Mouse (Mus musculus) MEL (cell line): ENCODE measurements around the gene Acot13. TPM values are rescaled to one million over a fixed set of nuclear protein-coding genes. Genes with fewer than 3 reads are reported as not detected.
A peak's percentile ranks its signal among the peaks of the same experiment; 100 is the strongest.

Experiments used
- DNase-seq: peaks from one replicate; pipeline ENCODE4 v3.0.0; 2011; ENCODE audit warnings: low read depth, low spot score
- H3K27ac ChIP-seq: 2 replicates; pipeline ENCODE4 v1.5.1; 2012; ENCODE audit warnings: low read depth, mild to moderate bottlenecking, control low read depth, low read length, moderate library complexity; ENCODE audit not compliant: control insufficient read depth
- H3K27me3 ChIP-seq, 2 experiments: fragments of 150-350 bp in 1 of 2; sonication (generic) in 1 of 2; 2 replicates each; pipeline ENCODE4 v1.6.1; 2012; ENCODE audit warnings: low read length in 2 of 2, mild to moderate bottlenecking in 2 of 2, improper control_type of control experiment in 1 of 2, moderate library complexity in 1 of 2; ENCODE audit not compliant: insufficient read depth in 2 of 2, control insufficient read depth in 1 of 2
- H3K36me3 ChIP-seq, 2 experiments: 2 replicates each; pipeline ENCODE4 v1.6.1; 2012 to 2014; ENCODE audit warnings: low read length in 2 of 2, improper control_type of control experiment in 1 of 2, inconsistent platforms in 1 of 2, mild to moderate bottlenecking in 1 of 2; ENCODE audit not compliant: insufficient read depth in 2 of 2, control insufficient read depth in 1 of 2
- H3K4me1 ChIP-seq, 2 experiments: fragments of 150-350 bp in 1 of 2; sonication (generic) in 1 of 2; 2 replicates each; pipeline ENCODE4 v1.6.1; 2012; ENCODE audit warnings: low read length in 2 of 2, improper control_type of control experiment in 1 of 2, mild to moderate bottlenecking in 1 of 2; ENCODE audit not compliant: insufficient read depth in 2 of 2, control insufficient read depth in 1 of 2
- H3K4me3 ChIP-seq, 2 experiments: fragments of 150-350 bp in 1 of 2; sonication (generic) in 1 of 2; 2 replicates each; pipeline ENCODE4 v1.5.1; 2012; ENCODE audit warnings: low read depth in 2 of 2, low read length in 2 of 2, mild to moderate bottlenecking in 2 of 2, moderate library complexity in 2 of 2, control low read depth in 1 of 2, improper control_type of control experiment in 1 of 2; ENCODE audit not compliant: control insufficient read depth in 1 of 2, insufficient read depth in 1 of 2
- H3K79me2 ChIP-seq: 2 replicates; pipeline ENCODE4 v1.6.1; 2012; ENCODE audit warnings: mild to moderate bottlenecking, low read length, moderate library complexity; ENCODE audit not compliant: control insufficient read depth, poor library complexity, insufficient read depth
- H3K9ac ChIP-seq: 2 replicates; pipeline ENCODE4 v1.6.1; 2012; ENCODE audit warnings: low read depth, mild to moderate bottlenecking, control low read depth, low read length, moderate library complexity; ENCODE audit not compliant: control insufficient read depth, poor library complexity, severe bottlenecking
- H3K9me3 ChIP-seq: fragments of 150-350 bp; sonication (generic); replicated peaks from 2 replicates; pipeline ENCODE4 v1.6.1; 2012; ENCODE audit warnings: mild to moderate bottlenecking, low read length, improper control_type of control experiment, moderate library complexity; ENCODE audit not compliant: insufficient read depth
- ETS1 ChIP-seq: IDR thresholded peaks from 2 replicates; pipeline ENCODE4 v1.6.1; 2012; ENCODE audit warnings: low read depth, mild to moderate bottlenecking, inconsistent platforms, low read length, improper control_type of control experiment, moderate library complexity
- GATA1 ChIP-seq: IDR thresholded peaks from 2 replicates; pipeline ENCODE4 v1.6.1; 2011; ENCODE audit warnings: low read depth, low read length, improper control_type of control experiment
- JUND ChIP-seq: IDR thresholded peaks from 2 replicates; pipeline ENCODE4 v1.6.1; 2011; ENCODE audit warnings: low read depth, mild to moderate bottlenecking, improper control_type of control experiment, low read length
- MAX ChIP-seq: IDR thresholded peaks from 2 replicates; pipeline ENCODE4 v1.6.1; 2011; ENCODE audit warnings: low read length, improper control_type of control experiment
- MXI1 ChIP-seq: IDR thresholded peaks from 2 replicates; pipeline ENCODE4 v1.6.1; 2011; ENCODE audit warnings: mild to moderate bottlenecking, low read depth, low read length, improper control_type of control experiment
- MYB ChIP-seq: IDR thresholded peaks from 2 replicates; pipeline ENCODE4 v1.6.1; 2011; ENCODE audit warnings: mild to moderate bottlenecking, low read depth, low read length, improper control_type of control experiment
- MYC ChIP-seq: IDR thresholded peaks from 2 replicates; pipeline ENCODE4 v1.6.1; 2011; ENCODE audit warnings: low read depth, mild to moderate bottlenecking, low read length, improper control_type of control experiment, moderate library complexity
- POLR2A ChIP-seq, 2 experiments: IDR thresholded peaks; 2 replicates each; pipeline ENCODE4 v1.6.1; 2011 to 2012; ENCODE audit warnings: low read length in 2 of 2, mild to moderate bottlenecking in 2 of 2, control low read depth in 1 of 2, improper control_type of control experiment in 1 of 2, low read depth in 1 of 2, moderate library complexity in 1 of 2; ENCODE audit not compliant: control insufficient read depth in 1 of 2, insufficient read depth in 1 of 2, poor library complexity in 1 of 2
- POLR2AphosphoS5 ChIP-seq: IDR thresholded peaks from 2 replicates; pipeline ENCODE4 v1.6.1; 2012; ENCODE audit warnings: low read depth, borderline replicate concordance, mild to moderate bottlenecking, inconsistent platforms, low read length, moderate library complexity, mixed read lengths
- SIN3A ChIP-seq: IDR thresholded peaks from 2 replicates; pipeline ENCODE4 v1.6.1; 2012; ENCODE audit warnings: low read length, improper control_type of control experiment, inconsistent platforms
- TCF12 ChIP-seq: IDR thresholded peaks from 2 replicates; pipeline ENCODE4 v1.6.1; 2014; ENCODE audit warnings: low read depth, mild to moderate bottlenecking, inconsistent platforms, low read length, improper control_type of control experiment, moderate library complexity
- USF2 ChIP-seq, 2 experiments: IDR thresholded peaks; 2 replicates each; pipeline ENCODE4 v1.6.1; 2011 to 2012; ENCODE audit warnings: improper control_type of control experiment in 2 of 2, low read length in 2 of 2, borderline replicate concordance in 1 of 2, inconsistent platforms in 1 of 2, low read depth in 1 of 2, mild to moderate bottlenecking in 1 of 2; ENCODE audit not compliant: insufficient read depth in 1 of 2
- ZNF384 ChIP-seq: IDR thresholded peaks from 2 replicates; pipeline ENCODE4 v1.6.1; 2012; ENCODE audit warnings: low read depth, mild to moderate bottlenecking, inconsistent platforms, low read length, improper control_type of control experiment
- polyA plus RNA-seq, 2 experiments: library from polyadenylated mRNA; stranded (reverse) in 1 of 2; unstranded in 1 of 2; fragments of >175 nt in 1 of 2; fragments of >200 nt in 1 of 2; gene quantifications; 2 replicates each; pipeline versions ENCODE4 v1.2.1 to v1.2.4; 2012; ENCODE audit warnings: low replicate concordance in 2 of 2, low read depth in 1 of 2; ENCODE audit not compliant: insufficient read length in 2 of 2, insufficient read depth in 1 of 2, missing spikeins in 1 of 2
- total RNA-seq: library from RNA; depleted of rRNA; stranded (reverse); fragments of 300-350 nt; gene quantifications from 2 replicates; pipeline ENCODE4 v1.2.3, GENCODE M21; 2012

The Acot13 gene
- total and polyA plus RNA-seq, 3 experiments, result 51.8 to 57.3 TPM; not detected in 1

GRCm38 (mm10) chr13:24802131-24802691 lies 29.1 kb downstream of the Acot13 start:
- peaks cover 46% of the 10 kb centered on the region for H3K79me2 ChIP-seq
- H3K36me3 ChIP-seq, result peaks cover 25 to 30% of the 10 kb centered on the region in 2 experiments
- no peaks in the 10 kb centered on the region for H3K9me3 ChIP-seq
- H3K27me3 ChIP-seq, result no peaks in the 10 kb centered on the region
- H3K4me1 ChIP-seq, result peaks cover 8 to 12% of the 10 kb centered on the region in 2 experiments
- TF ChIP-seq GATA1 (no peak), TCF12 (0 out of 2 replicates have a peak, but pooled peaks have one; percentile 2), MXI1 (peak; percentile 97), ETS1 (peak; percentile 95), JUND (no peak), MYC (peak; percentile 80), POLR2A (IDR thresholded peaks at IDR 0.05; ENCODE audit: control insufficient read depth in 1 of 2, insufficient read depth in 1 of 2, low read depth in 1 of 2, low read length in 2 of 2, poor library complexity in 1 of 2) (peak; percentile 40 to 73; a peak in 3 of 4 replicates), MAX (peak; percentile 75), ZNF384 (no peak), MYB (no peak), SIN3A (peak; percentile 96)
- TF ChIP-seq, all 39 proteins: peak for 7
- Histone ChIP-seq H3K9ac (peak overlapping the region; percentile 98), H3K27ac (peak overlapping the region; percentile 98), H3K4me3 (peak overlapping the region; percentile 82 to 100)
- DNase-seq, result peak; percentile 89

- Histone ChIP-seq H3K4me3 (peak within 1 kb of the TSS; percentile 87 to 100), H3K27ac (peak within 1 kb of the TSS; percentile 98), H3K27me3 (no peaks in the 10 kb centered on the region), H3K4me1 (peaks cover 8 to 10% of the 10 kb centered on the region in 2 experiments), H3K79me2 (peaks cover 44% of the 10 kb centered on the region), H3K36me3 (peaks cover 19 to 25% of the 10 kb centered on the region in 2 experiments), H3K9ac (peak within 1 kb of the TSS; percentile 98), H3K9me3 (no peaks in the 10 kb centered on the region)
- no peak for DNase-seq
- TF ChIP-seq USF2 (IDR thresholded peaks at IDR 0.05; ENCODE audit: borderline replicate concordance in 1 of 2, insufficient read depth in 1 of 2, low read depth in 1 of 2, low read length in 2 of 2) (no peak), MXI1 (peak; percentile 9; the same call in 1 of the 2 replicates), SIN3A (peak; percentile 9; the same call in 1 of the 2 replicates), POLR2A (IDR thresholded peaks at IDR 0.05; ENCODE audit: control insufficient read depth in 1 of 2, insufficient read depth in 1 of 2, low read depth in 1 of 2, low read length in 2 of 2, poor library complexity in 1 of 2) (peak; percentile 13 to 16; a peak in 2 of 4 replicates), ZNF384 (no peak), POLR2AphosphoS5 (0 out of 2 replicates have a peak, but pooled peaks have one; percentile 57)
These were observed 29.9 kb downstream of the Acot13 start, which contains the start of gene BC005537 for GRCm38 (mm10) chr13:24801308-24801921. TSS of gene BC005537 (plus strand) at chr13:24801657.
